Mouse (Mus musculus) frontal cortex, postnatal 25 days (tissue): ENCODE data around the gene Gm11127.
"Not testable (repeated sequence)": the region's sequence is repeated elsewhere in the genome, so short reads cannot be mapped to it uniquely, and the experiment has no call there.

Experiments used
- DNase-seq, 2 experiments: peaks; one replicate each; pipeline ENCODE4 v3.0.0; 2022; ENCODE audit warnings: low spot score in 2 of 2

The Gm11127 gene

GRCm38 (mm10) chr17:36058362-36058761 is at the start of gene Gm11127:
Gene Gm11127 (minus strand): TSS chr17:36058371.
- not testable (repeated sequence) for DNase-seq

DNA sequence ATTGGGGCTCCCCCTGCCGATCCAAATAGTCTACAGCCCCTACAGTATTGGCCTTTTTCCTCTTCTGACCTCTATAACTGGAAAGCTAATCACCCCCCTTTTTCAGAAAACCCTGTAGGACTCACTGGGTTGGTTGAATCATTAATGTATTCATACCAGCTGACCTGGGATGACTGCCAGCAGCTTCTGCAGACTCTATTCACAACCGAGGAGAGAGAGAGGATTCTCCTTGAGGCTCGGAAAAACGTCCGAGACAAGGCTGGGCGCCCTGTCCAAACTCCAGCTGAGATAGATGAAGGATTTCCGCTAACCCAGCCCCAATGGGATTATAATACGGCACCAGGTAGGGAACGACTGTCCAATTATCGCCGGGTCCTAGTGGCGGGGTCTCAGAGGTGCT is 43.9 kb upstream of the Gm11127 start:
- DNase-seq: not testable (repeated sequence)

GRCm38 (mm10) chr17:36099603-36100002 is 41.4 kb upstream of the Gm11127 start:
- not testable (repeated sequence) for DNase-seq

- DNase-seq: no peak
These were observed 35.8 kb upstream of the Gm11127 start for GRCm38 (mm10) chr17:36093936-36094335.

GRCm38 (mm10) chr17:36092520-36092919 is 34.3 kb upstream of the Gm11127 start:
- not testable (repeated sequence) for DNase-seq

DNA sequence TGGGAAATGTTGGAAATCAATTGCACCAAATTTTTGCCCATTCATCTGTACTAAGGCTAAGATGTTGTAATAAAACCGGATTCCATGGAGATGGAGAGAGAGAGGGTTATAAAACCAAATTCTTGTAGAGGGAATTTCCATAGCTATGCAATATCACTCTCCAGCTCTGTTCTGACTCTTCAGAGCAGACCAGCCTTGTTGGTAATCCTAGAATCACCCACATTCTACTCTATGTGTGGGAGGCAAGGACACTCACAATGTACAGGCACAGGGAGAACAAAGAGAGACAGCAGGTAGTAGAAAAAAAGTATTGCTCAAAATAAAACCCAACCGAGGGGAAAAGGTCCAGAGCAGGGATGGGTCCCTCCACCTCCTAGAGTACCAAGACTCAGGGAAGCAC is 33.8 kb upstream of the Gm11127 start:
- not testable (repeated sequence) for DNase-seq

DNA sequence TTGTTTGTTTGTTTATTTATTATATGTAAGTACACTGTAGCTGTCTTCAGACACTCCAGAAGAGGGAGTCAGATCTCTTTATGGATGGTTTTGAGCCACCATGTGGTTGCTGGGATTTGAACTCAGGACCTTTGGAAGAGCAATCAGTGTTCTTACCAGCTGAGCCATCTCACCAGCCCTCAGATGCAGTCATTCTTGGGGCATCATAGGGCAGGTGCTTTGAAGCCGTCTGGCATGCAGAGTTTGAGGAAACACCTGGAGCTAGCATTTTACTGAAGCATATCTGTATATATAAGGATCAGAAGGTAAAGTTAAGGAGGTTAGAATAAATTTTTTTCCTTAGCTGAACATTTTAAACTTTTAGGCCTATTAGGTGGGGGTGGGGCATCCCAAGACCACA is 27.8 kb upstream of the Gm11127 start:
- not testable (repeated sequence) for DNase-seq

DNA sequence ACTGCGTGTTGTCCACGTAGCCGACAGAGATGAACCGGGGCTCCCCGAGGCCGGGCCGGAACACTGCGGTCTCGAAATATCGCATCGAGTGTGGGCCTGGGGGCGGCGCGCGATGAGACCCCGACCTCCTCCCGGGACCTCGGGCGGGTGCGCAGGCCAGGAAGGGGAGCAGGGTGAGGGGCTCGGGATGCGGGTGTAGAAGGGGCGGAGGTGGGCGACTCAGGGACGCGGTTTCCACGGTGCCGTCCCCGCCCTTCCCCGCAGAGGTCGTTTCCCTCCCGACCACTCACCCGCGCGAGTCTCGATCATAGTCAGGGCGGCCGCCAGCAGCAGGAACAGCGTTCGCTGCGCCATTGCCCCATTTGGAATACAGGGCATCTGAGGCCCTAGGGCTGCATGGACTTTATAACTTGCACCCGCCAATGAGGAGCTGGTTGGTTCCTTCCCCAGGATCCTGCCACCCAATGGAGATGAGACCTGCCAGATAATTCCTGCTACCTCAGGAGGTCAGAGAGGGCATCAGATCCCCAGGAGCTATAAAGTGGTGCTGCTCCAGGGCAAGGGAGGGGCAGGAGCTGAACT is 25.8 kb upstream of the Gm11127 start:
- no peak for DNase-seq

DNA sequence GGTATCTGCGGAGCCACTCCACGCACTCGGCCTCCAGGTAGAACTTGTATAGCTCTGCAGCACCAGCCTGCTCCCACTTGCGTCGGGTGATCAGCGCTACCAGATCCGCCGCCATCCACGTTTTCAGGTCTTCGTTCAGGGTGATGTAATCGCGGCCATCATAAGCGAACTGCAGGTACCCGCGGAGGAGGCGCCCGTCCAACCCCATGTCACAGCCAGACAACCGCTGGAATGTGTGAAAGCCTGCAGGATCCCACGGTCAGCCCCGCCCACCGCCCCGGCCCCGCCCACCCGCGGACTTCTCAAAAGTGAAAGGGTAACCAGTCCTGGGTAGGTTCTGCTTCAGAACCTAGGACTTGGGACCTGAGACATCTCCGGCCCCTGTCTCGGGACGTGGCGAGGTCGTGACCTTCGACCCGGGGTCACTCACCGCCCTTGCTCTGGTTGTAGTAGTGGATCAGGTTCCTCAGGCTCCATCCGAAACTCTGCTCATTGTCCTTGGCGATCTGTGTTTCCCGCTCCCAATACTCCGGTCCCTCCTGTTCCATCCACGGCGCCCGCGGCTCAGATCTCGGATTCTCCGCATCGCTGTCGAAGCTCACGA is 25.2 kb upstream of the Gm11127 start:
- no peak for DNase-seq

DNA sequence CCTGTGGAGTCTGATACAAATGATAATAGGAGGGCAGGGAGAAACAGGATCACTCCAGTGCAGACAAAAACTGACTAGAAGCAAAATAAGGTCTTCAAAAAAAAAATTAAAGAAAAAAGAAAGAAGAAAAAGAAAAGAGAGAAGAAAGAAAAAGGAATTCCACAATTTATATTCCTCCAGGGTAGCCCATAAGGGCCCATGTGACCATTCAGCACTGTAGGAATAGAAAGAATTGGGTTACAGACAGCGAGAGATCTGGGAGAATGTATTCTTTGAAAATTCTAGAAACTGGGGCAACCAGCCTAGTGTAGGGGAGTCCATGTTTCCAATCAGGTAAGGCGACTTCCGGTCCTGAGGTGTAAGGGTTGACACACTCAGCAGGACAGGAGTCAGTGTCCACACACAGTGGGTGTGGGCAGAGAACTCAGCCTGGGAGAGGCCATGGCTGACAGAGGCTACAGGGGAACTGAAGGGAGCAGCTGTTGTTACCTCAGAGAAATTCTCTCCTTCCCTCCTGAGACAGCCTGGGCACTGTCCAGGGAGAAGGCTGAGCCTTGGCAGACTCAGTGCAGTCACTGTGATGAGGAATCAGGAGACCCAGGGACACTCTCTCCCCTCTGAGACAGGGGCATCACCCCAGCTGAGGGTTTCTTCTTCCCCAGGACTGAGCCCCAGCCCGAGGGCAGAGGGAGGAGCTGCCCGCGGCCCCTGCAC is 24.5 kb upstream of the Gm11127 start:
- not testable (repeated sequence) for DNase-seq

GRCm38 (mm10) chr17:36081901-36082300 is 23.7 kb upstream of the Gm11127 start:
- DNase-seq: not testable (repeated sequence)

DNA sequence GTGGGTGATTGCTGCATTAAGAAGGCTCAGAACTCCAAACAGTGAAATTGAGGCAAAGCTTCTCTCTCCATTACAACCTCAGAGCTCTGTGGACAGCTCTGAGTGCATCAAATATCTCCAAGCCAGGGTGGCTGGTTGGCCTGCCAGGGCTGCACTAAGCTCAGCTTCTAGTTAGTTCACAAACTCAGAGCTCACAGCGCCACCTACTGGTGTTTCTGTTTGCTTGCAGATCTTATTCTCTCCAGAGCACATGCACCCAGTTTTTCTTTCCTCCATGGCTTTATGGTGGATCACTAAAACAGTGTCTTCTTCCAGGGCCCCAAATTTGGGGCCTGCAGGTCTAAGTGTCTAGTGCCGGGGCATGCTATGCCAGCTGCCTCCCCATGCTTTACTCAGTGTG is 2.7 kb upstream of the Gm11127 start:
- peak; percentile 69 to 84 for DNase-seq

GRCm38 (mm10) chr17:36057927-36058326 is 244 bp downstream of the Gm11127 start:
- not testable (repeated sequence) for DNase-seq

GRCm38 (mm10) chr17:36043286-36043685 is 14.9 kb downstream of the Gm11127 start:
- no peak for DNase-seq

- not testable (repeated sequence) for DNase-seq
These were observed 15.5 kb downstream of the Gm11127 start, which contains the start of the genes H2-T22 and Gm6034 for GRCm38 (mm10) chr17:36042610-36043169. Gene H2-T22 (minus strand): TSS chr17:36042747. Gene Gm6034 (plus strand): TSS chr17:36042961.

GRCm38 (mm10) chr17:36042055-36042454 is 16.1 kb downstream of the Gm11127 start:
- not testable (repeated sequence) for DNase-seq

- DNase-seq: not testable (repeated sequence)
These were observed 17.6 kb downstream of the Gm11127 start for GRCm38 (mm10) chr17:36040604-36041003.

- DNase-seq: not testable (repeated sequence)
These were observed 22.0 kb downstream of the Gm11127 start for GRCm38 (mm10) chr17:36036126-36036525.

GRCm38 (mm10) chr17:36035010-36035638 is 23.0 kb downstream of the Gm11127 start:
- not testable (repeated sequence) for DNase-seq

- not testable (repeated sequence) for DNase-seq
These were observed 23.6 kb downstream of the Gm11127 start for GRCm38 (mm10) chr17:36034524-36034923.

- DNase-seq: not testable (repeated sequence)
These were observed 25.8 kb downstream of the Gm11127 start, which contains the start of gene H2-T23 for GRCm38 (mm10) chr17:36032351-36032875. Gene H2-T23 (minus strand): TSS chr17:36032855.
